Mouse (Mus musculus) olfactory bulb, adult 2 months (tissue): ENCODE data around the gene F2. TPM values are rescaled to one million over a fixed set of nuclear protein-coding genes. Genes with fewer than 3 reads are reported as not detected.

Experiments used
- H3K27ac ChIP-seq: fragments of 200-500 bp; 2 replicates; pipeline ENCODE4 v1.5.1; 2012; ENCODE audit warnings: low read depth, low read length; ENCODE audit not compliant: insufficient read depth
- H3K4me1 ChIP-seq: fragments of 200-500 bp; 2 replicates; pipeline ENCODE4 v1.6.1; 2012; ENCODE audit warnings: low read length; ENCODE audit not compliant: control insufficient read depth, insufficient read depth
- H3K4me3 ChIP-seq: fragments of 200-500 bp; 2 replicates; pipeline ENCODE4 v1.5.1; 2012; ENCODE audit warnings: mild to moderate bottlenecking, low read depth, low read length, moderate library complexity; ENCODE audit not compliant: insufficient read depth
- CTCF ChIP-seq: fragments of 200-500 bp; IDR thresholded peaks from 2 replicates; pipeline ENCODE4 v1.5.1; 2012; ENCODE audit warnings: low read depth, mild to moderate bottlenecking, low read length, moderate library complexity; ENCODE audit not compliant: insufficient read depth
- POLR2A ChIP-seq: fragments of 200-500 bp; IDR thresholded peaks from 2 replicates; pipeline ENCODE4 v1.6.1; 2012; ENCODE audit warnings: mild to moderate bottlenecking, low read depth, low read length, moderate library complexity; ENCODE audit not compliant: insufficient read depth
- WGBS: fragments of 180-500 bp; shearing (Covaris S2); methylation state at CpG from one replicate; pipeline ENCODE4 v1.1.7; 2018; 5-methylcytosine and 5-hydroxymethylcytosine counted together
- polyA plus RNA-seq: library from polyadenylated mRNA; stranded (reverse); fragments of >200 nt; gene quantifications from 2 replicates; pipeline ENCODE4 v1.2.4, GENCODE M21; 2012; ENCODE audit warnings: low replicate concordance; ENCODE audit not compliant: missing spikeins, insufficient read depth, insufficient read length

The F2 gene
- polyA plus RNA-seq, result not detected in 2 replicates

DNA sequence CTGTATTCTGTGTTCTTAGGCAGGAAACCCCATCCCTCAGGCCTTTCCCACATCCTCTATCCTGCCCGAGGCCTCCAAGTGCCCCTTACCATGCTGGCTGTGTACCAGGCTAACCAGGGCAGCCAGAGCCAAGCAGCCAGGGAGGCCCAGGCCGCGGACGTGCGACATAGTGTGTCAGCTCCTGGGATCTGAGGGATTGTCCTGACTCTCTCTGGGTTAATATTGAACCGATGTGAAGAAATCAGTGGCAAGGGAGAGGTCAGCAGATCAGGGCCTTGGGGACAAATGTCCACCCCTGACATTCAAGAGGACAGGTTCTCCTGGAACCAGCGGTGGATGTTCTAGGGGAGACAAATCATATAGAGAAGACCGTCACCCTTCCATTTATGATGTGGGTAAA, at the start of gene F2:
F2 (minus strand) TSS at position 186 of the 400 bp plus-strand sequence.
- 87% methylated on average over 8 of the region's 8 CpGs for WGBS

DNA sequence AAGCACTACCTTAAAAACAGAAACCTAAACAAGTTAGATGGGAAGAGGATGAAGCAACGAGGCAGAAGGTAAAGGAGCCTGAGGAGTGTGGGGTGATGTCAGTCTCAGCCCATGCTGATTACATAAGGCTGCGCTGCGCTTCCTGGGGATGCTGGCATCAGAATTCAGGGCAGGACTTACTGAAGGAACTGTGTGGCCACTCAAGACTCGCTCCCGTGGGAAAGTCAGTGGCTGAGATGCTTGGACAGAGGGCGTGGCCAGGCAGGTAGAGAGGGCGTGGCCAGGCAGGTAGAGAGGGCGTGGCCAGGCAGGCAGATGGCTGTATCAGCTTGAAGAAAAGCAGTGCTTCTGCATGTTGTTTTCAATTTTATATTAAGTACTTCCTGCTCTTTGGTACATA, 47.7 kb upstream of the F2 start:
- Histone ChIP-seq H3K27ac (no peak overlapping the region), H3K4me1 (peaks cover 3% of the 10 kb centered on the region; the same call in 1 of the 2 replicates), H3K4me3 (no peak overlapping the region)
- 75% methylated on average over 8 of the region's 8 CpGs for WGBS
- no peak for TF ChIP-seq POLR2A
- no peak for TF ChIP-seq CTCF

More for the DNA sequence above, at the start of gene F2:
- TF ChIP-seq POLR2A, result no peak
- no peak for TF ChIP-seq CTCF
- no peak within 1 kb of the TSS for H3K27ac ChIP-seq
- no peaks in the 10 kb centered on the region for H3K4me1 ChIP-seq
- no peak within 1 kb of the TSS for H3K4me3 ChIP-seq

DNA sequence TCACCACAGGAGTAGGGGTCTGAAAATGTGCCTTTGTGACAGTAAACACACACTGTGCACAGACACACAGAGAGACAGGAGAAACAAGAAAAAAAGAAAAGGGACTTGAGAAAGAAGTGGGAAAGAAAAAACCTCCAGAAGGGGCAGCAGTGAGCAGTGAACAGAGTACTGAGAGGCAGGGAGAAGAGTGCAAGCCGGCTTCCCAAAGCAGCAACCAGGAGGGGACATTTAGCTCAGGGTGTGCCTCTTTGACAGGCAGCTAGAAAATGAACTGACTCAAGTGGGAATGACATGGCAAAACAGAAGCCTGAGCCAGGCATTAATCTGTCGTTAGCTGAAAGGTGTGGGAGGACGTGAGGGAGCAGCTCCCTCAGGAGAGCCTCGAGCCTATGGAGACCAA, 46.6 kb upstream of the F2 start:
- H3K4me1 ChIP-seq, result peaks cover 3% of the 10 kb centered on the region; the same call in 1 of the 2 replicates
- H3K27ac ChIP-seq, result no peak overlapping the region
- no peak for TF ChIP-seq POLR2A
- no peak for TF ChIP-seq CTCF
- 37% methylated on average over 4 of the region's 4 CpGs for WGBS
- H3K4me3 ChIP-seq, result no peak overlapping the region

DNA sequence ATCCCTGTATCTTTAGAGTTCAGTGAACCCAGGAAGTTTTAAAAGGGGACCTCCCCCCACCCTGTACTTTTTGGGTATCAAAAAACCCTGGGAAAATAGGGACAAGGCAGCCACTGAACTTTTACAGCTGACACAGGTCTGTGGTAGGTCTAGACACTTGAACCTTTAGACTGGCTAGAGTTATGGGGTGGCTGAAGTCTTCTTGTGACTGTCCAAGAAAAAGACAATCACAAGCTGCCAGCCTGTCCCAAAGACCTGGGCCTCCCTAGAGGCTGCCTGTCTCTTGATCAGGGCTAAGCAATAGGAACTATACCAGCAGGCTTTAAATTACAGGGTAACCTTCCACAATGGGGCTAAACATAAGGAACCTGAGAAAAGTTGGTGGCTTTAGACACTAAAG, 40.7 kb upstream of the F2 start:
- H3K4me3 ChIP-seq, result no peak overlapping the region
- TF ChIP-seq CTCF (no peak), POLR2A (no peak)
- H3K4me1 ChIP-seq, result 0 out of 2 replicates have a peak, but pooled peaks cover 4% of the 10 kb centered on the region
- no peak overlapping the region for H3K27ac ChIP-seq

DNA sequence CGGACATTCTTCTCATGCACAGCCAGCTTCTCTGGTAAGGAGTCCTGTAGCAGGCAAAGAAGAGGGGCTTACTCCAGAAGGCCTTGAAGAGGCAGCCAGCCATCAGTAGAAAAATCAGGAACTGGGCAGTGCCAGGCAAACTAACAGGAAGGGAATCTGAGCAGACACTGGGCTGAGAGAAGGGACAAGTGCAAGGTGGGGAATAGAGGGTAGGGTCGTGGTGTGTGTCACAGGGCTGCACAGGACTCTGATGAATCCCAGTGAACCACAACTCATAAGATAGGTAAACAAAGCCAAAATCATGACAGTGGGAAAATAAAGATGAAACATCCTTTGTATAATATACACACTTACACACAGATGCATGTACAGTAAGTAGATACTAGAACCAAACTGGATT, 40.2 kb upstream of the F2 start:
- 0 out of 2 replicates have a peak, but pooled peaks cover 4% of the 10 kb centered on the region for H3K4me1 ChIP-seq
- TF ChIP-seq CTCF (no peak), POLR2A (no peak)
- 83% methylated on average over 2 of the region's 2 CpGs for WGBS
- no peak overlapping the region for H3K27ac ChIP-seq
- H3K4me3 ChIP-seq, result no peak overlapping the region

DNA sequence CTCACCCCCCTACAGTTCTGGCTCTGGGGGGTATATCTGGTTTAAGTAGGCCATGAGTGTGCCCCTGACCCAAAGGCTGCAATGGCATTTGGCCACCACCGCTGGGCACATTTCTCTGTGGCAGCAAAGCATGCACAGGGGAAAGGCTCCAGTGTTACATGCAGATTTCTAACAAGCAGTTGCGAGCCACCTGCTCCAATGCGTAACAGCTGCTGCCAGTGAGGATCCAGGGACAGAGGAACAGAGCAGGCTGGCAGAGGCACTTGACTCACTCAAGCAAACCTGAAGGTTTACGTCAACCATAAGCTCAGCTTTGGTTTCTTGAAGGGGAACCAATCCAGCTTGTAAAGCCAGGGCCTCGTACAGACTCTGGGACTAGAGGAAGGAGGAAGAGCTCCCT, 38.7 kb upstream of the F2 start:
- Histone ChIP-seq H3K27ac (no peak overlapping the region), H3K4me1 (0 out of 2 replicates have a peak, but pooled peaks cover 4% of the 10 kb centered on the region), H3K4me3 (no peak overlapping the region)
- no peak for TF ChIP-seq CTCF
- TF ChIP-seq POLR2A, result no peak
- WGBS, result 83% methylated on average over 5 of the region's 5 CpGs

DNA sequence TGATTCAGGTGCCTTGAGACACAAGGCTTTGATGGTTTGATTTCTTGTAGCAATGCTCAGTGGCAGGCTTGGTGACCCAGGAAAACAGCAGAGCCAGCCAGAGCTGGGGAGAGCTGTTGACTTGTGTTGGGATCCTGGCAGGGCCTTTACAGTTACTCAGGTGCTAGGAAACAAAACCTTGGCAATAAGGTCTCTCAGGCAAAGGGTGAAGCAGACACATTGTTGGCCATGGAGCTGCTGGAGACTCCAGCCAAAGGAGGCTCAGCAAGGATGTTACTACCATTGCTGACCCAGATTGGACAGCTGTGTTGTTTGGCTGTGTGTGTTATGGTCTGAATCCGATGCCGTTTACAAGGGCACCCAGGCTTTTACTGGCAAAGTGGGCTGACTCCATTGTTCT, 37.4 kb upstream of the F2 start:
- Histone ChIP-seq H3K27ac (no peak overlapping the region), H3K4me3 (no peak overlapping the region), H3K4me1 (0 out of 2 replicates have a peak, but pooled peaks cover 4% of the 10 kb centered on the region)
- 65% methylated on average over 2 of the region's 2 CpGs for WGBS
- TF ChIP-seq POLR2A (no peak), CTCF (no peak)

DNA sequence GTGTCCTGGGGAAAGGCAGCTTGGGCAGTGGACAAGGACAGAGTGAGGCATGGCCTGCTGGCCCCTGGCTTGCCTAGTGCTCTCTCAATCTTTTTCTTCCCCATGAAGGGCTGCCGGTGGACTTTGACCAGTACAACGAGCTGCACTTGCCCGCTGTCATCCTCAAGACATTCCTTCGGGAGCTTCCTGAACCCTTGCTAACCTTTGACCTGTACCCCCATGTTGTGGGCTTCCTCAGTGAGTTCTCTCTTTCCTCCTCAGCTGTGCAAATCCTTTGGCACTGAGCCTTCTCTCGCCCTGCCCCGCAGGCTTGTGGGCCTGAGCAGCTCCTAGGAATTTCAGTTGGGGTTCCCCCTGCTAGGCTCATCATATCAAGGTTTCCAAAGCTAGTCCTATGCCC, 33.8 kb upstream of the F2 start:
- Histone ChIP-seq H3K27ac (no peak overlapping the region), H3K4me1 (0 out of 2 replicates have a peak, but pooled peaks cover 4% of the 10 kb centered on the region), H3K4me3 (no peak overlapping the region)
- WGBS, result 86% methylated on average over 6 of the region's 6 CpGs
- no peak for TF ChIP-seq CTCF
- TF ChIP-seq POLR2A, result no peak

DNA sequence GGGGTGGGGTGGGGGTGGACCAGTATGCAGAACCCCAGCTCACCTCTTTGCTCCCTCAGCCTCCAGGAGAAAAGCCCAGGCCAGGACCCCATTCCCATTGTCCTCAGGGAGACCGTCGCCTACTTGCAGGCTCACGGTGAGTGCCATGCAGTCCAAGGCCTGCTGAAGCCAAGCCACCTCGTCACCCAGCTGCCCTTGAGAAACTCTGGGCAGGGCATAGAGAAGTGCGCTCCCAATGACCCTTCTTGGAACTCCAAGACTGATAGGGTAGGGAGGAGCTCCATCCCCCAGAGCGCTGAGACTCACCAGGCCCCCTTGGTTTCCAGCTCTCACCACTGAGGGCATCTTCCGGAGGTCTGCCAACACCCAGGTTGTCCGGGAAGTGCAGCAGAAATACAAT, 33.1 kb upstream of the F2 start:
- no peak overlapping the region for H3K27ac ChIP-seq
- H3K4me1 ChIP-seq, result 0 out of 2 replicates have a peak, but pooled peaks cover 4% of the 10 kb centered on the region
- no peak for TF ChIP-seq CTCF
- no peak for TF ChIP-seq POLR2A
- WGBS, result 97% methylated on average over 8 of the region's 8 CpGs
- H3K4me3 ChIP-seq, result no peak overlapping the region

DNA sequence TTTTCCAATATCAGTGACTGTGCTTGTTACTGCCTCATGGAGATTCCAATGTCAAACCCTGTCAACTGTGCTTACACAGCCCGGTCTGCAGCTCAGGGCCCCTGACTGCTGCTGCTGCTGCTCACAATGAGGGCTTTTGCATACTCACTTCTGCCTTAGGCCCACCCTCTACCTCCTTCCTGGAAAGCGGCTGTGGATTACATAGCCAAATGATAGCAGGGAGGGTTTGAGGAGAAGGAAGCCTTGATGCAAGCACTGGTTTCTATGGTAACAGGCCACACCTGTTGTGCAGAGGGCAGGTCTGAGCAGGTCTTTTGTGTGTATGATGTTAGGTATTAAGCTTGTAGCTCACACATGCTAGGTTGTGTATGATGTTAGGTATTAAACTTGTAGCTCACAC, 31.5 kb upstream of the F2 start:
- WGBS, result 37% methylated on average over 2 of the region's 2 CpGs
- Histone ChIP-seq H3K27ac (no peak overlapping the region), H3K4me1 (no peaks in the 10 kb centered on the region), H3K4me3 (no peak overlapping the region)
- TF ChIP-seq CTCF (no peak), POLR2A (no peak)
